Mouse (Mus musculus): Measurements from ENCODE around the gene Col4a2.
A peak's percentile ranks its signal among the peaks of the same experiment; 100 is the strongest.

The Col4a2 gene

DNA sequence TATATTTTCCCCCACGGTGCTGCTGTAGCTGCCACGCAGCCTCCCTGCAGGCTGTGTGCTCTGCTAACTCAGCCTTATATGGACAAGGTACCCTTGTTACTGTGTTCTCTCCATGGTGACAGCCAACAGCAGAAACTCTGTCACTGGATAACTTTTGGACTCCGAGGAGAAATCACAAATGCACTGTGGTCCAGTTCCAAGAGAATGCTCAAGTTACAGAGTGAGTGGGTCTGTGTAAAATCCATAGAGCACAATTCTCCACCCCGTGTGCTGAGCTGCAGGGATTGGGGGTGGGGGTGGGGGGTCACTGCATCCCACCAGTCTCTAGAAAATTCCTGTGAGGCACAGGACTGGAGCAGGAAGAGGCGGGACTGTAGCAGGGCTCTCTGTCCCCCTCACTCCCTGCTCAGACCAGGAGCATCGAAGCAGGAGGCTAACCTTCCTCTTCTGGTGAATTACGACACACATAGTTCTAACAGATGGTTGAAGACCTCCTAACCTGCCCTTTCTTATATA is 45.4 kb downstream of the Col4a2 start:
- no peak for DNase-seq (ENCODE audit: low read depth, low spot score)

DNA sequence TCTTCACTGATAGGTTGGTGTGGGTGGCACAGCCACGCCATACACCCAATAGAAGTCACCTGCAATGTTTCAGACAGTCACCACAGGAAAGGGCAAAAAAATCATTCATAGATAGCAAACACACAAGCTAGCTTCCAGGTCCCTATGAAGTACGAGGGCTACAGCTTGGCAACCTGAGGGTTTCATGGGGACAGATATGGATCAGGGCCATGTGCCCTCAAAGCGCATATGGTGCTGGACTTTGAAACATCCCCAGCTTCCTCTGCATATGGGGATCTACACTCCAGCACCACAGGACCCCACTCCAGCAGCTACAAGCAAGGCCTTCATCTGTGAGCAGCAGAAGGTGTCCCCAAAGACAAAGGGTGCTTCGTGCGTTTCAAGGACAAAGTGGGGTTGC is 47.2 kb downstream of the Col4a2 start:
- no peak for DNase-seq (ENCODE audit: low read depth, low spot score)

GRCm38 (mm10) chr8:11361546-11362277 is 49.1 kb downstream of the Col4a2 start:
- DNase-seq (ENCODE audit: low read depth, low spot score) = no peak

DNA sequence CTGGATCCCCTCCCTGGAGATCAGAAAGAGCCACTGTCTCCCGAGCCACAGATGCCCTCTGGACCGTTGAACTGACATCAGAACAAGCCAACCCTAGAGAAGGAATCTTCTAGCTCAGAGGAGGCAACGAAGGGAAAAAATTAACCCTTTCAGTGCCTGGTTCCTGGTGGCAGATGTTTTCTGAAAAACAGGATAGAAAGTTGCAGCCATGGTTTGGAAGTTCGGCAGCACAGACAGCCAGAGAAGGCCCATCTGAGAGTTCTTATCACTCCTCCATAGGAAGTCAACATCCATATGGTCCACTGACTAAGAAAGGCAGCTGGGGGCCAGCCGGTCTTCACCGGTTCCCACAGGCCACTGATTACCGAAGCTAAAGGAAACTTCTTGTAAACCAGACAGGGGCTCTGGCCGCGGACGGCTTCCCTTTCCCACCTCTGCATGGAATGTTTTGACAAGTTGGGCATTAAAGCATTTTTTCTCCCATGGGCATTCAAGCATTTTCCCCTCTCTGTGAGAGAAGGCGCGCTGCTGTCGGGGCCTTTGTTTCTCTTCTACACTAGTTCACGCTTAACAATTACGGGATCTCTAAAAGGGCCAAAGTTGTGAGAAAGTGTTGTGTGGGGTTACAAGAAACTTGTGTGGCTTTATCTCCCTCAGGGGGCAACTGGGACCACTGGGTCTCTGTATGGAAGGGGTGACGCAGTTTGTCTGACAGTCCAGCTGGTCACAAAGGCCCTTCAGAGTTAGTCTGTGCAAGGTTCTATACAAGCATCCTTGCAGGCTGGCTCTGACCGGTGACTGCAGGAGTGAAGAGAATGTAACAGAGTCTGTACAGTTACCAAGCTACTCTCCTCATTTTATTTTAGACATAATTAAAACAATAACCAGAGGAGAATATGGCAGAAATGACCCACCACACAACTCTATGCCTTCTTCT is 49.9 kb downstream of the Col4a2 start:
- no peak for DNase-seq (ENCODE audit: low read depth, low spot score)

DNA sequence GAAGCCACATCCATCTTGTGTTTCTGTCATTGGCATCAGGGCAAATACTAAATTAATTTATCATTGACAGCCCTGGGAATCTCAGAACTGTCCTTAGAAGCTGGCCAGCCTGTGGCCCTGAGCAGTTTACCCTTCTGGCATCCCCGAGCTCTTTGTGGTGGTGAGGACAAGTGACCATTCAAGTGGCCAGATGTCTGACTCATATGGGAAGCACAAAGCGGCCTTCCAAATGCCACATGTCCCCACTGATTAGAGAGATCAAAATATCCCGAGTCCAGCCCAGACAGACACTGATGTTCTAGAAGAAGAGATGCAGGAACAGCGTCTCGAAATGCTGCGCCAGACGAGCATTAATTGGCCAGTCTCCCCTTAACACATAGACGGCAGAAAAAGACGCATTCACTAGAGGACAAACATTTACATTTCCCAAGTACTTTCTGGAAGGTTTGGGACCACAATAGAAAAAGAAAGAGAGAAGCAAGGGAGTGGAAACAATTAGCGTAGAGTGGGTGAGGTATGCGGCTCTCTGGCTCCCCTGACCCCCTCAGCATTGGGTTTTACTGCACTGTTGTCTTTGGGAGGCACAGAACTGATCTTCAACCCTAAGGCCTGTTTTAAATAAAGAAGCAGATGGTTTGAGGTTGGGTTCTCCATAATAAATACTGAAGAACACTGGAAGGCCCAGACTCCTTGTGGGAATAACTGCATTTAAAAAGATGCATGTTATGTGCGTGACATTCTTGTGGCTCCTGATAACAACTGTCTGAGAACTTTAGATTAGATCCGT is 50.9 kb downstream of the Col4a2 start:
- no peak for DNase-seq (ENCODE audit: low read depth, low spot score)

- no peak for DNase-seq (ENCODE audit: low read depth, low spot score)
Observed at GRCm38 (mm10) chr8:11366251-11366650, 53.6 kb downstream of the Col4a2 start.

- DNase-seq (ENCODE audit: low read depth, low spot score) = no peak
Observed at GRCm38 (mm10) chr8:11366741-11367140, 54.1 kb downstream of the Col4a2 start.

GRCm38 (mm10) chr8:11367670-11368069 is 55.1 kb downstream of the Col4a2 start:
- no peak for DNase-seq (ENCODE audit: low read depth, low spot score)

DNA sequence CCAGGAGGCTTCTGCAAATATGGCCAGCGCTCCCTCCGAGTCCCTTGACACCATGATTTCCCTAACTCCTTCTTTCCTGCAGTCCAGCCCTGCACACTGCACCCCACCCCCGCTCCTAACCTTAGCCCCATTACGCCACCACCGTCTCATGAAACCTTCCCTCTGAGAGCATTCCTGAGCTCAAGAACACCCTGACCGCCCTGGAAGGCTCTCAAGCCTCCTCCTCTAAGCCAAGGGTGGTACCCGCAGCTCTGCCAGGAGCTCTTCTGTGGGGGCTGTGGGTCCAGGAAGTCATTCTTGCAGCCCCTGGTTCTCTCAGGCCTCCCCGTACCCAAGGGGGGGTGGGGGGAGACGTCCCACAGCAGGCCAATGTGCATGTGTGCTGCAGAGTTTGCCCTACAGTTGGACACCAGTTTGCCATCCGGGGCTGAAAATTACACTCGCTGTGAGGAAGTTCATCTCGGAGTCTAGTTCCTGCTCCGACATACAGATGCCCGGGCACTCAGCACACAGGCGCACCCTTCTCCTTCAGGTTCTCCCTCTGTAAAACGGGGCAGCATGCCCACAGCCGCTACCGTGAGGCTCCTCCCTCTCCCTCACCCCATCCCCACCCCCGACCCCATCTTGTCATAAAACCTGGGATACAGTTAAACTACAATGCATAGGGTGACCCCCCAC is 57.1 kb downstream of the Col4a2 start:
- DNase-seq (ENCODE audit: low read depth, low spot score) = no peak

- no peak for DNase-seq (ENCODE audit: low read depth, low spot score)
Observed at GRCm38 (mm10) chr8:11371347-11371746, 58.7 kb downstream of the Col4a2 start.

DNA sequence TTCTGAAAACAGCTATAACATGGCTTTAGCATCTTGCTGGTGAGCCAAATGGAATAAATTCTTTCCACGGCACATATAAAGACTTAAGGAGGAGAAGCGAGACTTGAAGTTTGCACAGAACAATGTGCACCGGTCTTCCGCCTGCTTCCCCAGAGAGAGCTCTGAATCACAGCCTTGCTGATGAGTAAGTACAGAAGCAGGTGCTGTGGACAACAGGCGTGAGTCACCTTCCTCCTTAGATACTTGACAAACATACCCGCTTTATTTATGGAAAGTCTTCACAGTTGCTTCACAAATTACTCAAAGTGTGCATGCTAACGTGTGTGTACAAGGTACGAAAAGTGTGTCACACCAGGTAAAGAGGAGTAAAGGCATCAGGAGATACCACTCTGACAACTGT is 59.5 kb downstream of the Col4a2 start:
- DNase-seq (ENCODE audit: low read depth, low spot score) = no peak

DNA sequence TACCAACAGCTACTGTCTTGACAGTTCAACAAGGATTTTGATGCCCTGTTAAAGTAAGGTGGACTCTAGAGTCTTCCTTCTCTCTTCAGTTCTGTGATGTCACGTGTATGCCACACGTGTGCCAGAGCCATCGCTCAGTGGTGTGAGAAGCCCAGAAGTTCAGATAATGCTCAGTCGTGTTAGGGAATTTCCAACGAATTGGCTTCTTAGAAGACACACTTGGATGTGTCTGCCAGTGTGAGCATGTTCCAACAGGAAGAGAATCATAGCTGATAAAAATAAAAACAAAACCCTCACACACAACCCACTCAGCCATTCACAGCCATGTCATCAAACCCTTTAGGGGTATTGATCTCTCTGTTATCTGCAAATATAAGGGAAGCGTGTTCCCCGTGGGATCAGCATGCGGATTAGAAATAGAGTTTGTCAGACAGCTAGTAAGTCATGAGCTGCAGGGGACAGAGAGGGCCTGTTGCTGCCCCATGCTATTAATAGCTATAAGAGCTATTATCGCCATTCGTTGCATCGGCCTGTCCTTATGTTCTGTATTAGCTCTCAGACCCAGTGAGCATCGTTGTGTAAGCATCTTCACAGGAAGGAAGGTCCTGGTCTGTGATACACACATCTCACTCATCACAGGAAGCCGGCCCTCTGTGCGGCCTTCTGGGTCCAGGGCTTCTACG is 61.2 kb downstream of the Col4a2 start:
- no peak for DNase-seq (ENCODE audit: low read depth, low spot score)

DNA sequence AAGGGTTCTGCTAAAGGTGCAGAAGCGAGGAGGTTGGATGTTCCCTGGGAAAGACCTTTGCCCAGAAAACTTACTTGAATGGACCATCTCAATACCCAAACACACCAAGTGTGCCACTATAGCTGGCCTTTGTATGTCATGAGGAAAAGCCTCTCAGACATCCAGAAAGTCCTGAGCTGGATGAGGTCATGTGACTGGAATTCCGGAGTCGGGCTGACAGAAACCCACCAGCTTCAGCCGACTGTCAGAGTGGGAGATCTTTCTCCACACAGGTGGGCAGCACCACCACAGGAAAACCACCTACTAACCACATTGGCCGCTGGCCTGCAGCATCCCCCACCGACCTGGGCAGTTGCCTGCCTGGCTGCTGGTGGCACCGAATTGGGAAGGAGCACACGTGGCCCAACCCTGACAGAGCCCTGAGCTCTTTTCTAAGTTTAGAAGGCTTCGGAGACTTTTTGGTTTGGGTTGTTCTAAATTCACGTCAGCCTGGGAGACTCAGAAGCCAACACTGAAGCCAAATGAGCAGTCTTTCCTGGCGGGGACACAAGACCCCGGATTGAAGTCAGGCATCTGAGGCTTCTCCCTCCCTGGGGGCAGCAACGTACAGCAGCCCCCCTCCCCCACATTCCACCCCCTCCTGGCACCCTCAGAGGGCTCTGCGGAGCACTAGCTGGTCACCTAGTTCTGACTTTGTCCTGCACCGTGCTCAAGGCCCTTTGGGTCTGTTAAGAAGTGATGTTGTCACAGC is 61.9 kb downstream of the Col4a2 start:
- DNase-seq (ENCODE audit: low read depth, low spot score) = no peak

GRCm38 (mm10) chr8:11375749-11376438 is 63.3 kb downstream of the Col4a2 start:
- no peak for DNase-seq (ENCODE audit: low read depth, low spot score)

- no peak for DNase-seq (ENCODE audit: low read depth, low spot score)
Observed at GRCm38 (mm10) chr8:11377391-11378210, 65.0 kb downstream of the Col4a2 start.

DNA sequence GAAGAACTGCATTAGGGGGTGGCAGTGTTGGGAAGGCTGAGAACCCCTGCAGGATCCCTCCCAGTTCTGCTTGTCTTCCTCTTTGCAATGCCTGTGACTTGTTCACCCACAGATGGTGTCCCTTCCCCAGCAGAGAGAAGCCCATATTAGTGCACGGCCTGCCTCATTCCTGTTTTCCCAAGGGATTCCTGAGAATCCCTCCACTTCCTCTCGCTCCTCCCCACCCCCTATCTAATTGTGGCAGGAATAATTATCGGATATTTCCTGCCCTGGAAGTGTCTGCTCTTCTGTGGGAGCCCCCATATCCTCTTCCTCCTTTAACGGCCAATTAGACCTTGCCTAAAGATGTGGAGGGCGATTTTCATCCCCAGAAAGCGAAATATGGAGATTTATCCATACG is 67.0 kb downstream of the Col4a2 start:
- DNase-seq (ENCODE audit: low read depth, low spot score) = no peak

- no peak for DNase-seq (ENCODE audit: low read depth, low spot score)
Observed at GRCm38 (mm10) chr8:11381544-11381943, 68.9 kb downstream of the Col4a2 start.

DNA sequence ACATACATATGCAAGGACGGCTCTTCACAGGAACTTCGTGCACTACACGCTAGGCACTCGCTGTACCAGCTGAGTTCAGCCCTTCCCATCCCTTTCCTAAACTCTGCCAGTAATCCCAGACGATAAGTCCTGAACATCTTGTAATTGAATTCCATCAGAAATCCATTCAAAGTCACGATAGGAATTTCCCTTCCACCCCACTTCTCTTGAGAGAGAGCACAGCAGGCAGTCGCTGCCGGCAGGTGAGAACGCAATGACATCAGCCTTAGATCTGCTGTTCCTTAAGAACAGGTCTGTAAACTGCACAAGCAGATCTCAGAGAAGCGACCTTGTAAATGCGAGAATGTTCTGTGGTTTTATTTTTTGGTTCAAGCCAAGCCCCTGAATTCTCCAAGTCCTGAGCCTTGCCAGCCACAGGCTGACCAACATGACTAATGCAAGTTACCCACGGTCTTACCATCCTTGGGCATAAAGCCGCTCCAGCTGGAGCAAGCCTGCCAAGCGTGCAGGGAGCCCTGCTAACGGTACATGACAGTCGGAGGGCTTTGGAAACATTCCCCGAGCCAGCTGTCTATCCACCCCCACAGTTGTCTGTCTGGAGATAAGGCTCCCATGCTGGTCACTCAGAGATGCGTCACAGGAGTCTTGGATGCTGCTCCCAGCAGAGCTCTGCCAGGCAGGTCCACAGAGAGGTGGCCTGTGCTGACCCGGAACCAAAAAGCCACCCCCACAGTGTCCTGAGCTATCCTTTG is 69.6 kb downstream of the Col4a2 start:
- peak; percentile 79 for DNase-seq (ENCODE audit: low read depth, low spot score)
